Mouse (Mus musculus) c-Kit-negative CD71-positive TER-119-positive erythroid progenitor cells, embryonic 14.5 days (primary cell): ENCODE measurements around the gene Mtor.

ENCODE experiments used
- DNase-seq: peaks from one replicate; pipeline ENCODE4 v3.0.0-alpha.2; 2013; ENCODE audit warnings: low read depth, low spot score

Gene Mtor

GRCm38 (mm10) chr4:148484511-148484910 lies 36.1 kb downstream of the Mtor start:
- no peak for DNase-seq

- DNase-seq = no peak
These were observed 39.4 kb downstream of the Mtor start for GRCm38 (mm10) chr4:148487841-148488240.

- DNase-seq = no peak
These were observed 42.1 kb downstream of the Mtor start for GRCm38 (mm10) chr4:148490502-148490901.

GRCm38 (mm10) chr4:148491448-148491847 lies 43.0 kb downstream of the Mtor start:
- DNase-seq = no peak

GRCm38 (mm10) chr4:148495160-148495559 lies 46.7 kb downstream of the Mtor start:
- no peak for DNase-seq

GRCm38 (mm10) chr4:148495874-148496689 lies 47.7 kb downstream of the Mtor start:
- no peak for DNase-seq

GRCm38 (mm10) chr4:148500410-148500867 lies 52.0 kb downstream of the Mtor start, which contains the start of gene Angptl7:
TSS of gene Angptl7 (minus strand) at chr4:148500460.
- DNase-seq = no peak

GRCm38 (mm10) chr4:148504497-148504959 lies 56.1 kb downstream of the Mtor start:
- DNase-seq = no peak

GRCm38 (mm10) chr4:148507585-148507984 lies 59.2 kb downstream of the Mtor start:
- no peak for DNase-seq

- DNase-seq = no peak
These were observed 59.9 kb downstream of the Mtor start for GRCm38 (mm10) chr4:148508084-148508849.

GRCm38 (mm10) chr4:148509450-148510084 lies 61.2 kb downstream of the Mtor start:
- no peak for DNase-seq

- no peak for DNase-seq
These were observed 62.3 kb downstream of the Mtor start for GRCm38 (mm10) chr4:148510691-148511090.

- DNase-seq = no peak
These were observed 62.9 kb downstream of the Mtor start for GRCm38 (mm10) chr4:148511334-148511733.

- DNase-seq = no peak
These were observed 64.7 kb downstream of the Mtor start for GRCm38 (mm10) chr4:148513021-148513559.

GRCm38 (mm10) chr4:148515313-148515712 lies 66.9 kb downstream of the Mtor start:
- no peak for DNase-seq

- DNase-seq = no peak
These were observed 69.4 kb downstream of the Mtor start for GRCm38 (mm10) chr4:148517809-148518208.

- no peak for DNase-seq
These were observed 69.9 kb downstream of the Mtor start for GRCm38 (mm10) chr4:148518235-148518795.

GRCm38 (mm10) chr4:148523538-148523937 lies 75.1 kb downstream of the Mtor start:
- DNase-seq = no peak

GRCm38 (mm10) chr4:148527158-148527910 lies 78.9 kb downstream of the Mtor start:
- DNase-seq = no peak

- DNase-seq = no peak
These were observed 81.9 kb downstream of the Mtor start for GRCm38 (mm10) chr4:148530351-148530750.

- DNase-seq = no peak
These were observed 82.4 kb downstream of the Mtor start for GRCm38 (mm10) chr4:148530778-148531177.
